Mouse (Mus musculus) liver, embryonic 15.5 days (tissue): ENCODE data around the gene Zfp398. TPM values are rescaled to one million over a fixed set of nuclear protein-coding genes. Genes with fewer than 3 reads are reported as not detected.

Source experiments
- microRNA counts: library from miRNA; unstranded; fragments of <30 nt; microRNA quantifications from one replicate; lab custom pipeline; 2016
- microRNA-seq: library from miRNA; unstranded; fragments of <30 nt; microRNA quantifications from one replicate; pipeline ENCODE4, GENCODE M21; 2016
- polyA plus RNA-seq: library from polyadenylated mRNA; unstranded; fragments of >200 nt; fragmentation: Nextera tagmentation; extraction: Ambion mirVana; gene quantifications from 2 replicates; pipeline ENCODE4 v1.2.1, GENCODE M21; 2015

The Zfp398 gene
- polyA plus RNA-seq, 1 experiment from 2014 or later = 1.6 TPM

MicroRNAs within 50 kb of the gene (microRNA counts, 519-probe panel; counts per million panel counts)
- not detected for microRNA mmu-miR-704 (lab: Ali Mortazavi, UCI)

Small RNAs within 50 kb of the gene (microRNA-seq; reads per million reads assigned to microRNA genes)
- gene Mir704 = 1.3 reads per million

Other genes starting within 250 kb of the Zfp398 start
- 43.3 and 48.9 TPM in 2 replicates for gene Ezh2, start 240.3 kb upstream of the Zfp398 start, polyA plus RNA-seq
- 115 and 123 TPM in 2 replicates for gene Pdia4, start 22.2 kb upstream of the Zfp398 start, polyA plus RNA-seq
- gene Zfp786, start 4.8 kb upstream of the Zfp398 start, polyA plus RNA-seq = 0.39 and 0.41 TPM in 2 replicates
- gene Zfp282, start 41.5 kb downstream of the Zfp398 start, polyA plus RNA-seq = 2.6 and 3.1 TPM in 2 replicates
- gene Zfp212, start 84.8 kb downstream of the Zfp398 start, polyA plus RNA-seq = 5.3 and 6.0 TPM in 2 replicates
- gene Zfp956, start 117.7 kb downstream of the Zfp398 start, polyA plus RNA-seq = 2.2 and 3.5 TPM in 2 replicates
- 2.3 and 2.4 TPM in 2 replicates for gene Zfp777, start 213.2 kb downstream of the Zfp398 start, polyA plus RNA-seq